Mouse (Mus musculus): ENCODE data around the gene Rbp1.

Gene Rbp1

DNA sequence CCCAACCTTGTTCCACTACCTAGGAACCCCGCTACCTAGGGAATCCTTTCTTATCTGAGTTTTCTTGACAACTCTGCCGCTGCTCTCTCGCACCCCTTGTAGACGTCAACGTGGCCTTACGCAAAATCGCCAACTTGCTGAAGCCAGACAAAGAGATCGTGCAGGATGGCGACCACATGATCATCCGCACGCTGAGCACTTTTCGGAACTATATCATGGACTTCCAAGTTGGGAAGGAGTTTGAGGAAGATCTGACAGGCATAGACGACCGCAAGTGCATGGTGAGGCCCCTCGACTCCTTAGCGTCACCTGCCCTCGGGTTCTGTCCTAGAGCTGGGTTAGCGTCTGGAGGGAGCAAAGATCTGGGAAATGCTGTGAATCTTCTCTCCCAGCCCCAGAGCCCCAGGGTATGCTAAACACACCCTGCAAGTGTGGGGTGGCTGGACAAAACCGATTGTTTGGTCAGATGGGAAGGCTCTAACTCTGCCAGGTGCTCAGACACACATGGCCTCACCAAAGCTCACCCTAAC, 2.7 kb downstream of the Rbp1 start:
- DNase-seq (ENCODE audit: low read depth): peak; percentile 38

DNA sequence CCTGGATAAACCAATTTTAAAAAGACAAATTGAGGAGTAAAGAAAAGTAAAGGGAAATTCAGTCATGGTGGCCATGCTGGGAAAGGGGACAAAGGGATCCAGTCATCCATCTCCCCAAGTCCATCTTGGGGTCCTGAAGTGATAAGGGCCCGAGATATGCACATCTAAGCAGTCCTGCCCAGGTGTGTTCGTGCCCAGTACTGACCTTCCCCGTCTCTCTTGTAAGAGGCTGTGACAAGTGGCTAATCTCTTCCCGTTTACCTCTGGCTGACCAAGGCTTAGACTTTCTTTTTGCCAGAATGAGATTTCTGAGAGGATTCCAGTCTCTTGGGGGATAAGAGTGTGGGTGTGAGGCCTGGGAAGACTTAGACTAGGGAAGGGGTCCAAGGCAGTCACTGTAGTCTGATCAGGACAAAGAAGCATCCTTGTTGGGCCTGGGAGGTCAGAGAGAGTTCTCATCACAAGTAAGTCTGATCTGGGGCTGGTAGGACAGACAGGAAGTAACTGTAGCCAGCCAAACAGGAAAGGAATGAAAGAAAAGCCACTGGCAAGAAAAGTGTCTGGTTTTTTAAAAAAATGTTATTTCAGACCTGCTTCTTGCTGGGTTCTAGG, 5.3 kb downstream of the Rbp1 start:
- DNase-seq (ENCODE audit: low read depth): no peak

DNA sequence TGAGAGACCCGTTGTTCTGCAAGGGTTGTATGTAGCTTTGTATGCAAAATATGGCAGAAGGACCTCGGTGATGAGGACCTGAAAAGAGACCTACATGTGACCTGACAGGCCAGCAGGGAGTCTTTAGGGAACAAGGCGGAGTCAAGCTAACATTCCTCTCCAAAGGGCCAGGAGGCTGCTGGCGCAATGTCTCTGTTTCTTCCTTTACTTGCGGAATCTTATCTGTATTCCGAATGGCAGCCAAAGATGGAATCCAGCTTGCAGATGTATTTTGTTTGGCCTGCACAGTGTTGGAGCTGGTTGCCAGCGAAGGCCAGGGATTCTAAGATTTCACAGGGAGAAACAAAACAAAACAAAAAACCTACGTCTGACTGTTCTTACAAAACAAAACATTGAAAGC, 6.0 kb downstream of the Rbp1 start:
- DNase-seq (ENCODE audit: low read depth): peak; percentile 56

DNA sequence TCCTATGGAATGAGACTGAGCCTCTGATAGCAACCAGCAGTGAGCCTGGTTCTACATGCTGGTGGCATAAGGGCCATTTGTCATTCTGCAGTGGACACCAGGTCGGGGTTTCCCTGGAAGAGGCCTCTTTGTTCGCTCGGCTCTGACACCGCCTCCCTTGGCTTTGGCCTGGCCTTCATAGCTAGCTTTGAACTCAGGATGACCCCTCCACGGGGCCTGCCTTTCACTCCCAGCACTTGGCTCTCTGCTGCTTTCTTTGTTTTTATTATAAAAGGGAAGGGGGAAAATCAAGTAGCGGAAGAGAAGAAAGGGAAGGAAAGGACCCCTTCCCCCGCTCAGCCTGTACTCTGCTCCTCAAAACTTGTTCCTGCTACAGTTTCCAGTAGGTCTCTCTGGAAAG, 7.0 kb downstream of the Rbp1 start:
- DNase-seq (ENCODE audit: low read depth): peak; percentile 20

DNA sequence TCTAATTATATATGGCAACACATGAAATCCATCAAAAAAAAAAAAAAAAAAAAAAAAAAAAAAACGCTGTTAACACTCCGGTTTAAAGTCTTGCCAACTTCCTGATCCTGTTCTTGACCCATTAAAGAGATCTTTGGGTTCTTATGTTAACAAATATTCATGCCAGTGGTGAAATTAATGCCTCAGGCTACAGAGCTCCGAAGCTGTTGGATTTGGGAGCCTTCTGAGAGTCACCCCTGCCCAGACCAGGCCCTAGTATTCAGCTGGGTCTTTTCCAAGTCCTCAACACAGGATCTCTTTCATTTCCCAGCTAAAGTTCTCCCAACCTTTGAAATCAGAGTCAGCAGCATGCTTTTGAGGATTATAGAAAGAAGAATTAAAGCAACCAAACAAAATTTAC, 7.8 kb downstream of the Rbp1 start:
- DNase-seq (ENCODE audit: low read depth): peak; percentile 51

DNA sequence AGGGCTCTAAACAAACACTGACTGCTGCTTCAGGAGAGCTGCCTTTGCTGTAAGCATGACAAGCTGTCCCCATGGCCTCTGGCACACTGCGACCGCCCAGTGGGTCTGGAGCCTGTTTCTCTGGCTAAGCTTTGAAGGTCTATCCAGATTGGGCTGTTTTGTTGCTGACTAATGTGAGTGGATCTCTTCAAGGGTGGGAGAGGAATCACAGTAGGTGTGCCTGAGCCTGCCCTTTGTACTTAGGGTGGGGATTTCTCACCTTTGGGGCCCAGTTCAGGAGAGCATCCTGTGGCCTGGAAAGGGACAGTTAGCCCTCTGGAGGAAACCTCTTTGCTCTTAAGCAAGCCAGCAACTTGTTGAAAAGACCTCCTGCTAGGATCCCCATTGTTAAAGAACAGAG, 10.3 kb downstream of the Rbp1 start:
- DNase-seq (ENCODE audit: low read depth): no peak

DNA sequence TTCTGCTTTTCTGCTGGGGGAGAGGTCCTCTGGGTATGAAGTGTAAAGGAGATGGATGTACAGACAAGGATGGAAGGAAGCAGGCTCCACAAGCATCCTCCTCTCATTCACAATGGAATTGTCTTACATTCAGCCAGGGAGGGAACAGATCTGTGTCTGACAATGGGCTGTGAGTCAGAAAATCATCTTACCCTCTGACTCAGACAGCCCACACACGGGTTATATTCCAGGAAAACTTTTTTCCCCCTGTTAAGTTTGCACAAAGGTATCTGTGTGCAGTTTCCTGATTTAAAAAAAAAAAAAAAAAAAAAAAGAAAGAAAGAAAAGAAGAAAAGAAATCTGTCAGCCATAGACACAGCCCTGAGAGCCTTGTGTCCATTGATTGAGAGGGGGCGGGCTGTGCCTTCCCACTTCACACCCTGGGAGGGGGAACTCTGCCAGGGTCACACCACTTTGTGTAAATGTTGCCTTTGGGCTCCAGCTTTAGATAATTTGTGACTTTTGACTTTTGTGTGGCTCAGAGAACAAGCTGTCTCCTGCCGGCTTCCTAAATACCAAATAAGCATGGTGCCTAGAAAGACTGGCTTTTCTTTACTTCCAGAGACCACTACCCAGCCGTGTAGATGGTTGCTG, 11.3 kb downstream of the Rbp1 start:
- peak; percentile 61 for DNase-seq (ENCODE audit: low read depth)

DNA sequence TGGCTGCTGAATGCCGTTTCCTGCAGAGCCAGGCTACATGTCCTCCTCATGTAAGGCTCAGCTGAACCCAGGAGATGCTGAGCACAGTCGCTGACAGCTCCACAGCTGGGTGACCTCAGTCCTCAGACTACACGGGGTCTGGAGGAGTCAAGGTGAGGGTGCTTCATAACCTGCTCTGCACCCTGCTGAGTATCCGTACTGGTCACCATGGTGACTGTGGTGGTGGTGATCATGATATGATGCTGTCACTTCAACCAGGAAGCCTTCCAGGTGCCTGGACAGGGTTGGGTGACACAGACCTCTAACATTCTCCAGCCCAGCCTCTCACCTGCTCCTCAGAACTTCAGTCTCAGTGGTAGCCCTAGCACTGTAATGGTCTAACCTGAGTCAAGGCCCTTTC, 15.1 kb downstream of the Rbp1 start:
- DNase-seq (ENCODE audit: low read depth): no peak

DNA sequence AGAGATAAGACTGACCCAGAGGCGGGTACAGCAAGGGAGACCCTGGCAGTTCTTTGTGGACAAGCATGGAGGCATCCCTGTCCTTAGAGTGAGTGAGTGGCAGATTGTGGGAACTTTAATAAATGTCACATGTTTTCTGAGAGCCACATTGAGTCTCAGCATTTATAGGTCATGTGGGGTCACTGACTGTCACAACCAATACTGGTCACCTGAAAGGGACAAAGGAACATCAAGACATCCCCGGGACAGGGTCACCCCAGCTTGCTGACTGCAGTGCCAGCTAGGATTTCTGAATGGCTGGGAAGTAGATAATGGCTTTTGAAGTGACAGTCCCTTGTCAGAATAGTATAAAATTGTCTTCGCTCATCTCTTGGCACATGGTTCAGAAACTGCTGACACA, 16.3 kb downstream of the Rbp1 start:
- DNase-seq (ENCODE audit: low read depth): no peak

DNA sequence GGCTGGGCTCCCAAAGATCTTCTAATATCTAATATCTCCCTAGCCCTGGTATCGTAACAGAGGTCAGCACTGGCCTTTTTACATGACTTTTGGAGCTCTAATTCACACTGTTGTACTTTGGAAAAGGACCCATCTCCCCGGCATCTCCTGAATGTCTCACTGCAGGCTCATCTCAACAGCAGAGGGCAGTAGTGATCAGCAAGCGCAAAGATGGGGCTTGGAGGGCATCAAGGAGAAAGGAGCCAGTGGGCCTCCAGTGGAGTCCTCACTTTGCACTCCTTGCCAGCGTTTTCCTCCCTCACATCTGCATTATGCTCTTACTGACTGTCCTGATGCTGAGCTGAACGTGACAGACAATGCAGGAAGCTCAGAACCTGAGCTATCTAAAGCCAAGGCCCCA, 19.9 kb downstream of the Rbp1 start:
- DNase-seq (ENCODE audit: low read depth): peak; percentile 70

DNA sequence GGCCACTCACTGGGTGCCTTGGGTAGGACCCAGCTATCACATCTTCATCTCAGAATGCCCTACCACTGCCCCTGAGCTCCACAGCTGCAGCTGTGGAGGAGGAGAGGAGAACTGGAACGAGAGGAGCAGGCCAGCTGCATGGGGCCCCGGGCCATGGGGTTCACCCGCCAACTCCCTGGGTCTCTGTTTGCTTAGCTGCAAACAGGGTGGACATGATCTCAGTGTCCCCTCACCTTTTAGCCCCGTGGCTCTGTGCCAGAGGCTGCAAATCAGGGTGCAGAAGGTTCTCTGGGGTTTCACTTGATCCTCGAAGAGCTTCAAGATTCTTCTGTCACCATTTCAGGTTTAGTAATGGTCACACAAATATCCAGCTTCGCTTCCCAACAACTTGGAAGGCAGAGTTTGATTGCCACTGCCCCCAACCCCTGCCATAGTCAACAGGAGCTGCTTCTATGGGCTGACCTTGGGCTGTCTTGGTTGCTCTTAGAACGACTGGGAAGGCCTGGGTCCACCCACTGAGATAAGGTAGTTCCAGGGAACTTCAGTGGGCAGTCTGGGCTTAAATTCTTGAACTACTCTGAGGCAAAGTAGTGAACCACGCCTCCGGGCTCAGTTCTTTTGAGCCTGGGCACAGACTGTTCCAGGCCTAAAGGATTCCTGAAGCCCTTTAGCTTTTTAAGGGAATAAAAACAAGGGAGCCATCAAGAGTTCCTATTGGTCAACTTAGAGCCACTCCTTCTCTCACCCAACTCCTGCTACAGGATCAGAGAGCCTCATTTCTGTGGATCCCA, 22.8 kb downstream of the Rbp1 start:
- DNase-seq (ENCODE audit: low read depth): no peak

DNA sequence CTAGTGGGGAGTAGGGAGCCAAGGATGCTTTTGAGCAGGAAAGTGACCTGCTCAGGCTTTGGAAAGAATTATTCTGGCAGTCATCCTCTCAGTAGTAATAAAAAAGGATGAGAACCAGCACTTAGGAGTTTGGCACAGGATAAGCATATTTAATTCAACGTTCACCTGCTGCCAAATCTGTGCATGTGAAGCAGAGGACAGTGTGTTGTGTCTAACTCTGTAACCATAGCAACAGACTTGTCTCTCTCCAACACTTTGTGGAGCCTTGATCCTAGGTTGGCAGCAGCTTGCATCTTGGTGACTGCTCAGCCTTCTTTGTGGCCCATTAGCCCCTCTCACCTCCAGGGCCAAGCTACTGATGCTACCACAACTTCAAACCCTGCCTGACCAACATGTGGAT, 28.2 kb downstream of the Rbp1 start:
- DNase-seq (ENCODE audit: low read depth): no peak

DNA sequence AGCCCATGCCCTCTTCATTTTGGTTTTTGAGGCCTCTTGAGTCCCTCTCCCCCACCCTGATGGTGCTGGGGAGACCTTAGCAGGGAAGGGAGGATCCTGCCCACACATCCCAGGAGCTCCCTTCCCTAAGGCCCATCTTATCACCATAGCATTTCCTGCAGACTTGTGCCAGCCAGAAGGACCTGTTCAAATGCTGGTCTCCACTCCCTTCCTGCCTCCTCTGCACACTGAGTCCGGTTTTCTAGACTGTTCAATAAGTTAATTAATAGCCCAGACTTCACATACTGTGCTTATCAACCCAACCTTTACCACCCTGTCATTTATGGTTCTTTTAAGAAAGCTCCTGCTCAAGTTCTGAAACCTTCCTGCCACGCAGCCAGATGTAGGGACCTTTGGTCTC, 43.9 kb downstream of the Rbp1 start:
- no peak for DNase-seq (ENCODE audit: low read depth)

DNA sequence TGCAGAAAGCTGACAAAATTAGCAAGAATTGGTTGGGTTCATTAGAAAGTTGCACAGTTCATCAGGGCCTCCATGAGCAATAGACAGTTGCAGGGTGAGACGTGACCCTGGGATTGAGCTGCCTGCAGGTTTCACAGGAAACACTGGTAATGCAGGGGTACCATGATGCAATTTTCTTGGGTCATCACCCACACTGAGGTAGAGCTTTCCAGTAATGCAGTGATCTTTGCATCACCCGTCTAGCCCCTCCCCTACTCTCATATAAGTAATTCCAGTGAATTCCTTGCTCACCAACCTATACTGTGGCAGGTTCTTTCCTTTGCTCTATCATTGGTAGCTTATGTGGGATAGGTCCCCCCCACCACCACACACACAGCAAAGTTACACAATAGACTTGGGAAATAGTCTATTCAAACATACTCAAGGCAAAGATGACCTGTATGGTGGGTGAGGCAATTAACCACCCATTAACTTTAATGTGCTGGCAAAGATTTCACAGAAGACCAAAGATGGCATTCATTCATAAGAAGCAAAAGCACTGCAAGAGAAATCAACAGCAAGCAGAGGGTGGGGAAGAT, 57.5 kb downstream of the Rbp1 start:
- no peak for DNase-seq (ENCODE audit: low read depth)

DNA sequence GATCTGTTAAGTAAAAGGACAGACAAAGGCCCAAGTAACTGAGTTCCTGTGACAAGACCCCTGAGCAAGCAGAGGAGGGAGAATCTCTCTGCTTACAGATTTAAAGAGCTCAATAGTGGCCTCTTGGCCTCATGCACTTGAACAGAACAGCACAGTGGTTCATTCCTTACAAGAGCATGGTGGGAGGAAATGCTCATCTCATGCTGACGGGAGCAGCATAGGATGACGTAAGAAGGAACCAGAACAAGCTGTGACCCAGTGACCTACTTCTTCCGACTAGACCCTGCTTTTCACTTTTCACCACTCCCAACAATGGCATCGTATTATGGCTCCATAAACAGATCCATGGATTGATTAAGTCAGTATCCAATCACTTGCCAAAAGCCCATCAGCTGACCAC, 59.5 kb downstream of the Rbp1 start:
- DNase-seq (ENCODE audit: low read depth): no peak

DNA sequence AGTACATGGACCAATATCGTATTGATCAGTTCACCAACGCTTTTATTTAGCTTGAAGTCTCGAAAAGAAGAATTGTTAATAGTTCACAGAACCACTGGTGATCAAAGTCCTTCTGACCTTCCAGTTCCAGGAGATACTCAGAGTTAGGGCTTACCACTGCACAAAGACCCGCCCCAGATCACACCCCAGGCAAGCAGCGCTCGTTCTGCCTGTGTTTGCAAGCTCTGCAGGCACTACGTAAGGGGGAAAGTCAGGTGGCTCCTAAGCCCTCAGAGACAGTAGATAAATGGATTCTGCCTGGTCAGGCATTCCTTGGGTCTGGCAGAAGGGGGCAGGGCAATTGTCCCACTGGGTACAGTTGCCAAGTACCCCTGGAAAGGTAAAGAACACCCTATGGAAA, 62.3 kb downstream of the Rbp1 start:
- no peak for DNase-seq (ENCODE audit: low read depth)

DNA sequence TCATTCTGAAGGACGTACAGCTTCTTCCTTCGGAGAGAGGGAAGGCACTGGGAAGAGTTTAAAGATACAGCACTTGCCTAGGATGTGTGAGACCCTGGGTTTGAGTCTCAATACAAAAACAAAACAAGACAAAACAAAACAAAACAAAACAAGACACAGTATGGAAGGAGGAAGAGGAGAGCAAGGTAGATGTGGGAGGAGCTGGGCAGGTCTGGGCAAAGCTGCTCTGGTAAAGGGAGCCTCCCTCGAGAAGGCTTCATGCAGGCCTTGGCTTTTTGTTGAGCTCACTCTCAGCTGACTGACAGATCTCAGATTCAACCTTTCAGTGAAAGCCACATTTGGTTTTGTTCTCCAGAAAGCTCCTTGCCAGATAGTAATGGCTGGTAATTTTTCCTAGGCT, 63.1 kb downstream of the Rbp1 start, which contains the start of gene Rbp2:
TSS of gene Rbp2 (plus strand) at position 301 of the 400 bp plus-strand sequence.
- DNase-seq (ENCODE audit: low read depth): no peak

DNA sequence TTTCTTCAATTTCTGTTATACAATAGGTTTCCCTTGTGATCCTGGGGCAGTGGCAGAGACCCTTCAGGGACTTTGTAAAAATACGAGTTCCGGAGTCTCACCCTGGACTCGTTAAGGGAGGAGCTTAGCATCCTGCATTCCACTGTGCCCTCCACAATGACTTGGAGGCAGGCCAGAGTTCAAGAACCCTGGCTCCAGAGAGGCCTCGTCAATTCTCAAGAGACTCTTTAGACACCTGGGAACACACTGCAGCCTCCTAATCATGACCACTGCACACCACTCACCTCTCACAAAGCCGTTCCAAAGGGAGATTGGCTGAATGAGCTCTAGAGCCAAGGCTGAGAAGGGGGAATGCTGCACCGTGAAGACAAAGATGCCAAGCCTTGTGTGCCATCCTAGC, 64.5 kb downstream of the Rbp1 start:
- no peak for DNase-seq (ENCODE audit: low read depth)

DNA sequence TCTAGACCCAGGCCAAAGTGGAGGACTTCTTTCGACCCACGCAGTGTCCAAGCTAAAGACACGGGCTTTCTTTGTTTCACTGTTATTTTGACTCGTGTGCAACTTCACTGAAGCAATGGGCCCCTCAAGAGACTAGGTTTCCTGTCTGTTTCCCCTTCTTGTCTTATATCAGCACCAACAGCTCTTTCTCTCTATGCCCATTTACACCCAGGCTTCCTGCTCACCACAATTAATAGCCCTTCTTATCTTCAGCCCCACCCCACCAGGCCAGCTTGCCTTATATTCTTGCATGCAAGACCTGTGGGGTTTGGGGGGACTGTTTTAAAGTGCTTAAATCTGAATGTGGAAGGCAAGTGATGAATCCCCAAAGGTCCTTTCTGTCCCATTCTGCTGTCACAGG, 66.8 kb downstream of the Rbp1 start:
- DNase-seq (ENCODE audit: low read depth): no peak

DNA sequence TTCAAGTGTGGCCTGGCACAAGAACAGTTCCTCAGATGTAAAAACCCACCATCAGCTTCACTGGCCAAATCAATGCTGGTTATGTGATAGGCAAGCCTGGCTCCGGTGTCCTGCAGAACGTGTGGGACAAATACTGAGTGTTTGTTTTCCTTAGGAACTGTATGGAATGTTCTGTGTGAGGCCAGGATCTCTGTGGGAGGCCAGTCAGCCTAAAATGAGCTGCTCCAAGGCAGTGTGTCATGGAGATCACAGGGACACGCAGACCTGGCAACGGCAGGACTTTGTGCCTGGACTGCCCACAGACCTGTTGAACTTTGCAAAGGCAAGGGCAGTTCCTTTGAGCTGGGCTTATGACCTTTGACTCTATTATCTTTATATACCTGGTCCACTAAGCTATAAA, 67.4 kb downstream of the Rbp1 start:
- peak; percentile 54 for DNase-seq (ENCODE audit: low read depth)

DNA sequence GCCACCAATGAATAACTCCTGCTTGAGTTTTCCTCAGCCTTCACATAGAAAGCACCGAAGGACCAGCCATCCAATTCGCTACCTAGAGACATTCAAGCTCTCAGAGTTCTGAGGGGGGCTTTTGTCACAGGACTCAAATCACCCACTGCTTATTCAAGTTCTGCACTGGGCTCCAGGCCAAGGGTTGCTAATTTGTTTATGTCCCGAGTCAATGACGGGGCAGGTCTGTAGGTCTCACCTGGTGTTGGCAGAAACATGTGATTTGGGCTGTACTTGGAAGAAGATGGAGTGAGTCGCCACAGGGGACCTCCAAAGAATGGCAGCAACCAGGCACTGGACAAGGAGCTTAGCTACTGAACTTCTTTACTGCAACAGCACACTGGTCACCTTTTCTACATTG, 68.3 kb downstream of the Rbp1 start:
- DNase-seq (ENCODE audit: low read depth): no peak

DNA sequence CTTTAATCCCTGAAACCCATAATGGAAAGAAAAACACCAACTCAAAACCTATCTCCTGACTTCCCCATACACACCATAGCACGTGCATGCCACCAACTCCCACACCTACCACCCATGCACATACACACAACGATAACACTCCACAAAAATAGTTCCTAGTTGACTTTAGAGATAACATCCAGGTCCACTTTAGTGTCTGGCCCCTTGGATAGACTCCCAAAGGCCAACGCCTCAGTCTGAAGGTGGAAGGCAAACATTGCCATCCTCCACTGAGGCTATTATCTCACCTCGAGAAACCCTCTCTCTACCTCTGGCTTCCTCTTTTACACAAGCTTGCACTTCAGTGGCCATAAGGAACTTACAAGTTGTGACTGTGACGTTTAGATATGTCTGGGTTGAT, 69.5 kb downstream of the Rbp1 start:
- DNase-seq (ENCODE audit: low read depth): no peak

DNA sequence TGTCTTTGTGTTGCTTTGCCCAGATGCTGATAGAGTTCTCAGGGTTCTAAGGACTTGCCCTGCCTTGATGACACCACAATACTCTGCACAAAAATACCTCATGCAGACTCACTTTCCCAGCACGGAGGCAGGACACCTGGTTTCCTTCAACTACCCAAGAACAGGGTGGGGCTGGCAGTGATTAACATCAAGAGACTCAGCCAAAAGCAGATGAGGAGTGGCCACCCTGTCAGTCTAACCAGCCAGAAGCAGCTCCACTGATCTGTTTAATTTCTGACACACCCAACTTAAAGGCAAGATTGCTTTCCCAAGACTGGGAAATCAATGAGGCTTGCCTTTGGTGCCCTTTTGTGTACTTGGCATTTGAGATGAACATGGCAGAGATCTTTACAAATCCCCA, 70.1 kb downstream of the Rbp1 start:
- DNase-seq (ENCODE audit: low read depth): no peak

All from NIH3T3 (cell line).